Mouse (Mus musculus) heart, embryonic 14.5 days (tissue): ENCODE results near the gene Sertad4. TPM values are rescaled to one million over a fixed set of nuclear protein-coding genes. Genes with fewer than 3 reads are reported as not detected.
A peak's percentile ranks its signal among the peaks of the same experiment; 100 is the strongest.

Experiments
- ATAC-seq: fragments of 200-750 bp; cut with Nextera tagmentation; 2 replicates; pipeline ENCODE4 v1.8.0; 2017; ENCODE audit warnings: low read depth, moderate TSS enrichment; ENCODE audit not compliant: insufficient number of reproducible peaks, insufficient read depth, low FRiP score
- H3K27ac ChIP-seq, 2 experiments: fragments of 200-500 bp in 1 of 2; fragments of 300-500 bp in 1 of 2; sonication (generic) in 1 of 2; replicated peaks in 1 of 2; 2 replicates each; pipeline ENCODE4 v1.5.1; 2012 to 2014; ENCODE audit warnings: low read depth in 2 of 2, low read length in 2 of 2, control low read depth in 1 of 2, mild to moderate bottlenecking in 1 of 2, mixed read lengths in 1 of 2; ENCODE audit not compliant: control insufficient read depth in 1 of 2, insufficient read depth in 1 of 2
- H3K27me3 ChIP-seq: fragments of 300-500 bp; sonication (generic); 2 replicates; pipeline ENCODE4 v1.6.1; 2014; ENCODE audit warnings: mild to moderate bottlenecking, low read length, control low read depth; ENCODE audit not compliant: control insufficient read depth, insufficient read depth
- H3K36me3 ChIP-seq: fragments of 300-500 bp; sonication (generic); 2 replicates; pipeline ENCODE4 v1.6.1; 2014; ENCODE audit warnings: mild to moderate bottlenecking, control low read depth, low read length, mixed read lengths; ENCODE audit not compliant: control insufficient read depth, insufficient read depth
- H3K4me1 ChIP-seq, 2 experiments: fragments of 200-500 bp in 1 of 2; fragments of 300-500 bp in 1 of 2; sonication (generic) in 1 of 2; 2 replicates each; pipeline ENCODE4 v1.6.1; 2012 to 2014; ENCODE audit warnings: low read length in 2 of 2, control low read depth in 1 of 2, mixed read lengths in 1 of 2; ENCODE audit not compliant: control insufficient read depth in 2 of 2, insufficient read depth in 2 of 2
- H3K4me2 ChIP-seq: fragments of 300-500 bp; sonication (generic); 2 replicates; pipeline ENCODE4 v1.6.1; 2014; ENCODE audit warnings: mild to moderate bottlenecking, low read length
- H3K4me3 ChIP-seq, 2 experiments: fragments of 200-500 bp in 1 of 2; fragments of 300-500 bp in 1 of 2; sonication (generic) in 1 of 2; 2 replicates each; pipeline ENCODE4 v1.5.1; 2012 to 2014; ENCODE audit warnings: low read length in 2 of 2, mild to moderate bottlenecking in 2 of 2, control low read depth in 1 of 2, low read depth in 1 of 2, moderate library complexity in 1 of 2; ENCODE audit not compliant: control insufficient read depth in 1 of 2, insufficient read depth in 1 of 2
- H3K9ac ChIP-seq: fragments of 300-500 bp; sonication (generic); 2 replicates; pipeline ENCODE4 v1.6.1; 2014; ENCODE audit warnings: mild to moderate bottlenecking, low read length
- H3K9me3 ChIP-seq: fragments of 300-500 bp; sonication (generic); 2 replicates; pipeline ENCODE4 v1.6.1; 2016; ENCODE audit warnings: low read length, control low read depth; ENCODE audit not compliant: control insufficient read depth
- WGBS: fragments of 180-500 bp; shearing (Covaris S2); extraction: QIAGEN DNeasy Blood & Tissue Kit; methylation state at CpG from one replicate; pipeline ENCODE4 v1.1.7; 2014; 5-methylcytosine and 5-hydroxymethylcytosine counted together
- polyA plus RNA-seq: library from polyadenylated mRNA; unstranded; fragments of >200 nt; fragmentation: Nextera tagmentation; extraction: Ambion mirVana; gene quantifications from 2 replicates; pipeline ENCODE4 v1.2.1, GENCODE M21; 2014

The Sertad4 gene
- polyA plus RNA-seq, 1 experiment from 2014 or later: 17.0 TPM

- no peaks in the 10 kb centered on the region for H3K27me3 ChIP-seq
- peak; percentile 59 for ATAC-seq
- peak overlapping the region; percentile 55 for H3K4me2 ChIP-seq
- H3K4me1 ChIP-seq: peaks cover 17 to 26% of the 10 kb centered on the region in 2 experiments
- H3K27ac ChIP-seq: peak overlapping the region; percentile 32 to 60
- WGBS: 6% methylated on average over 12 of the region's 21 CpGs
- no peaks in the 10 kb centered on the region for H3K9me3 ChIP-seq
- H3K4me3 ChIP-seq: no peak overlapping the region
- 0 out of 2 replicates have a peak overlapping the region, but pooled peaks have one; percentile 34 for H3K9ac ChIP-seq
- no peaks in the 10 kb centered on the region for H3K36me3 ChIP-seq
Observed at GRCm38 (mm10) chr1:192796201-192797010, 59.1 kb downstream of the Sertad4 start.

- no peak for ATAC-seq
- WGBS: 55% methylated on average over 9 of the region's 9 CpGs
- Histone ChIP-seq H3K36me3 (no peaks in the 10 kb centered on the region), H3K9me3 (no peaks in the 10 kb centered on the region), H3K4me1 (peaks cover 18 to 29% of the 10 kb centered on the region in 2 experiments), H3K27me3 (no peaks in the 10 kb centered on the region), H3K9ac (no peak overlapping the region), H3K4me3 (no peak overlapping the region), H3K27ac (peak overlapping the region in 1 of 2 experiments; percentile 60; a peak in 1 of 4 replicates), H3K4me2 (no peak overlapping the region)
Observed at GRCm38 (mm10) chr1:192794957-192795745, 60.4 kb downstream of the Sertad4 start.

Other genes with a start within 250 kb of the Sertad4 start
- 6.8 and 7.0 TPM in 2 replicates for gene Hhat, start 84.5 kb downstream of the Sertad4 start, polyA plus RNA-seq
- 0.62 and 1.4 TPM in 2 replicates for gene Syt14, start 180.0 kb upstream of the Sertad4 start, polyA plus RNA-seq